Mouse (Mus musculus): ENCODE data around the gene Zfp691. TPM values are rescaled to one million over a fixed set of nuclear protein-coding genes. Genes with fewer than 3 reads are reported as not detected.

The Zfp691 gene
- polyA plus RNA-seq, 1 experiment from 2014 or later: 8.5 TPM

DNA sequence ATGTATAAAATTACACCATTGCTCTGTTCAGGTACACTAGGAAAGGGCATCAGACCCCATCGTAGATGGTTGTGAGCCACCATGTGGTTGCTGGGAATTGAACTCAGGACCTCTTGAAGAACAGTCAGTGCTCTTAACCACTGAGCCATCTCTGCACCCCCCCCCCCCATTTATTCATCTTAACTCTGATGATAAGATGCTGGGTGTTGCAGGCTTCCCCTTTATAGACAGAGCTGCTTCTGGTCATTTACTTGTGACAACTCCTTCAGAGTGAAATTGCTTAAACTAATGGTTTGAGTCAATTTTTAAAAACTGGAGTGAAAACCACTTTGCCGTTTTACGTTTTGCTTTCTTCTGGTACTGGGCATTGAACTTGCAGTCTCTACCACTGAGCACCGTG is 18.8 kb upstream of the Zfp691 start:
- ATAC-seq (ENCODE audit: insufficient number of reproducible peaks, insufficient read depth, low FRiP score, low read depth): no peak

DNA sequence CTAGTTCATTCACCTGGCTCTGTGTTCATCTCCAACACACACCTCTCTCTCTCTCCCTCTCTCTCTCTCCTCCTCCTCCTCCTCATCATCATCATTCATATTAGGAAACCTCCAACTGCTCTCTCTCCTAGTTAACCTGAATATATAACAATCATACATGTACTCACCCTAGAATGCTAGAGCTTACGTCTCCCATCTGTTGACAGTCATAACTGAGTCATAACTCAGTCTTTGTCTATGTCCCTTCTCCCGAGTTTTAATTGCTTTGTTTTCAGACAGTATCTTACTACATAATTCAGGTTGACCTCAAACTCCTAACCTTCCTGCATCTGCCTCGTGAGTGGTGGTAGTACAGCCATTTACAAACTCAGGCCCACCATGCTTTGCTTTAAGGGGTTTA is 17.3 kb upstream of the Zfp691 start:
- Histone ChIP-seq H3K27ac (ENCODE audit: low read length) (no peak overlapping the region), H3K9ac (replicated peaks; ENCODE audit: low read depth, low read length) (no peak overlapping the region), H3K4me1 (ENCODE audit: control insufficient read depth, insufficient read depth, low read length) (peaks cover 4% of the 10 kb centered on the region; the same call in 1 of the 2 replicates), H3K4me3 (ENCODE audit: low read depth, low read length) (no peak overlapping the region), H3K27me3 (ENCODE audit: control insufficient read depth, insufficient read depth, low read length) (no peaks in the 10 kb centered on the region), H3K4me2 (replicated peaks; ENCODE audit: low read depth, low read length) (no peak overlapping the region), H3K9me3 (ENCODE audit: control insufficient read depth, low read depth, low read length) (no peaks in the 10 kb centered on the region), H3K36me3 (ENCODE audit: control insufficient read depth, insufficient read depth, low read length) (no peaks in the 10 kb centered on the region)
- no peak for ATAC-seq (ENCODE audit: insufficient number of reproducible peaks, insufficient read depth, low FRiP score, low read depth)
- whole genome bisulfite sequencing: 60% methylated on average over 3 of the region's 3 CpGs

More for the DNA sequence above, 18.8 kb upstream of the Zfp691 start:
- Histone ChIP-seq H3K4me1 (ENCODE audit: control insufficient read depth, insufficient read depth, low read length) (peaks cover 6% of the 10 kb centered on the region; the same call in 1 of the 2 replicates), H3K4me2 (replicated peaks; ENCODE audit: low read depth, low read length) (no peak overlapping the region), H3K27ac (ENCODE audit: low read length) (no peak overlapping the region), H3K9me3 (ENCODE audit: control insufficient read depth, low read depth, low read length) (no peaks in the 10 kb centered on the region), H3K27me3 (ENCODE audit: control insufficient read depth, insufficient read depth, low read length) (no peaks in the 10 kb centered on the region), H3K36me3 (ENCODE audit: control insufficient read depth, insufficient read depth, low read length) (no peaks in the 10 kb centered on the region; the same call in 1 of the 2 replicates), H3K9ac (replicated peaks; ENCODE audit: low read depth, low read length) (no peak overlapping the region), H3K4me3 (ENCODE audit: low read depth, low read length) (no peak overlapping the region)
- 91% methylated on average over 4 of the region's 4 CpGs for WGBS

DNA sequence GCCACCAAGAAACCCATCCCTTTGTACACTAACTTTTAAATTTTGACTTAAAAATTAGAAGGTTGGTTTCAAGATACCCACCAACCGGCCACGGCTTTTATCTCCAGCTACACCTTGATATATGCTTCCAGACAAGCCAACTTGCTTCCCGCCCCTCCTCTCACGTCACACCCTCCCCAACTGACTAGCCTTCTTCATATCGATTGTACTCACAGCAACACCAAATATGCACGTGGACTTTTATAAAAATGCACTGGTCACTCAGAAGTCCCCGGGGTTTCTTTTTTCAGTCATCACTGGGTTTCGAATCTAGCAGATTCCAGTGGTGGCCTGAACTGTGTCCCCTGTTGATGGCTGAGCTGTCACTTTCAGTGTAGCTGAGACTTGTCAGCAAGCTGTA is 16.6 kb upstream of the Zfp691 start:
- no peak overlapping the region for H3K9ac ChIP-seq (replicated peaks; ENCODE audit: low read depth, low read length)
- WGBS: 76% methylated on average over 8 of the region's 8 CpGs
- no peak for ATAC-seq (ENCODE audit: insufficient number of reproducible peaks, insufficient read depth, low FRiP score, low read depth)
- no peaks in the 10 kb centered on the region for H3K9me3 ChIP-seq (ENCODE audit: control insufficient read depth, low read depth, low read length)
- H3K27ac ChIP-seq (ENCODE audit: low read length): no peak overlapping the region
- H3K27me3 ChIP-seq (ENCODE audit: control insufficient read depth, insufficient read depth, low read length): no peaks in the 10 kb centered on the region
- H3K4me3 ChIP-seq (ENCODE audit: low read depth, low read length): no peak overlapping the region
- no peak overlapping the region for H3K4me2 ChIP-seq (replicated peaks; ENCODE audit: low read depth, low read length)
- no peaks in the 10 kb centered on the region for H3K4me1 ChIP-seq (ENCODE audit: control insufficient read depth, insufficient read depth, low read length)
- H3K36me3 ChIP-seq (ENCODE audit: control insufficient read depth, insufficient read depth, low read length): no peaks in the 10 kb centered on the region

DNA sequence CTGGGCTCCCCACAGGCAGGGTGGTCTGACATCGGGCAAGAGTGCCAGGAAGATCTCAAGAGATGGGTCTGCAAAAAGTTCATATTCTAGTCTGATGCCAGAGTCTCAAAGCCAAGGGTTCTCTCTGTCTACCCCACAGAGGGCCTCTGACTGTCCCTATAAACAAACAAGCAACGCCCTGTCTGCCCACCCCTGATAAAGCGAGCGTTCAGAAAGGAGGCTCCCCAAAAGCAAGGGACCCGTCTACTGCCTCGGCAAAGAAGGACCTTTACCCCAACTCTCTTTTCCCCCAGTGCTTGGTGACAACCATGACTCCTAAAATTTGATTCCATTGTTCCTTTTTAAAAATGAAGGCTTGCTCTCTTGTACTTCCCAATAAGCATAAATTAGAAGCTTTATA is 15.9 kb upstream of the Zfp691 start, which contains the start of gene Ermap:
Ermap (minus strand) TSS at position 148 of the 400 bp plus-strand sequence.
- 68% methylated on average over 6 of the region's 6 CpGs for WGBS
- ATAC-seq (ENCODE audit: insufficient number of reproducible peaks, insufficient read depth, low FRiP score, low read depth): peak; percentile 68; the same call in 1 of the 2 replicates
- H3K4me1 ChIP-seq (ENCODE audit: control insufficient read depth, insufficient read depth, low read length): no peaks in the 10 kb centered on the region
- H3K36me3 ChIP-seq (ENCODE audit: control insufficient read depth, insufficient read depth, low read length): no peaks in the 10 kb centered on the region
- H3K4me3 ChIP-seq (ENCODE audit: low read depth, low read length): no peak within 1 kb of the TSS
- no peaks in the 10 kb centered on the region for H3K27me3 ChIP-seq (ENCODE audit: control insufficient read depth, insufficient read depth, low read length)
- no peak within 1 kb of the TSS for H3K4me2 ChIP-seq (replicated peaks; ENCODE audit: low read depth, low read length)
- H3K9ac ChIP-seq (replicated peaks; ENCODE audit: low read depth, low read length): no peak within 1 kb of the TSS
- H3K9me3 ChIP-seq (ENCODE audit: control insufficient read depth, low read depth, low read length): no peaks in the 10 kb centered on the region
- H3K27ac ChIP-seq (ENCODE audit: low read length): no peak within 1 kb of the TSS

DNA sequence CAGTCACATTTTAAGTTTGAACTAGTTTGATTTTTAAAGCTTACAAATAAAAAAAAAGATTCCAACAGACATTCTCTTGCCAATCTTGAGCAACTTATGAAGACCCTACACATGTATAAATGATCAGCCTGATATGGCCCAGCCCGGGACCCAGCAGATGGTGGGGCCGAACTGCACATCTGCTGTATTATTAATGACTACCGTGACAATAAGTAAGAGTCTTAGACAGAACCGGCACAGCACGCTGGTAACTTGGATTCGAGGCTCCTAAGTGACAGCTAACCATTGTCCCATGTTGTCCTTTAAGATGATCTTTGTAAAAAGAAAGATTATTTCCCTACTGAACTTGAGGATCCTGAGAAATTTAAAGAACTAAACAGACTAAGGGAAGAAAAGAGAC is 15.4 kb upstream of the Zfp691 start:
- Histone ChIP-seq H3K4me1 (ENCODE audit: control insufficient read depth, insufficient read depth, low read length) (no peaks in the 10 kb centered on the region), H3K9me3 (ENCODE audit: control insufficient read depth, low read depth, low read length) (no peaks in the 10 kb centered on the region), H3K9ac (replicated peaks; ENCODE audit: low read depth, low read length) (no peak overlapping the region), H3K27ac (ENCODE audit: low read length) (no peak overlapping the region), H3K27me3 (ENCODE audit: control insufficient read depth, insufficient read depth, low read length) (no peaks in the 10 kb centered on the region), H3K36me3 (ENCODE audit: control insufficient read depth, insufficient read depth, low read length) (no peaks in the 10 kb centered on the region), H3K4me2 (replicated peaks; ENCODE audit: low read depth, low read length) (no peak overlapping the region), H3K4me3 (ENCODE audit: low read depth, low read length) (no peak overlapping the region)
- 69% methylated on average over 6 of the region's 6 CpGs for WGBS
- no peak for ATAC-seq (ENCODE audit: insufficient number of reproducible peaks, insufficient read depth, low FRiP score, low read depth)

DNA sequence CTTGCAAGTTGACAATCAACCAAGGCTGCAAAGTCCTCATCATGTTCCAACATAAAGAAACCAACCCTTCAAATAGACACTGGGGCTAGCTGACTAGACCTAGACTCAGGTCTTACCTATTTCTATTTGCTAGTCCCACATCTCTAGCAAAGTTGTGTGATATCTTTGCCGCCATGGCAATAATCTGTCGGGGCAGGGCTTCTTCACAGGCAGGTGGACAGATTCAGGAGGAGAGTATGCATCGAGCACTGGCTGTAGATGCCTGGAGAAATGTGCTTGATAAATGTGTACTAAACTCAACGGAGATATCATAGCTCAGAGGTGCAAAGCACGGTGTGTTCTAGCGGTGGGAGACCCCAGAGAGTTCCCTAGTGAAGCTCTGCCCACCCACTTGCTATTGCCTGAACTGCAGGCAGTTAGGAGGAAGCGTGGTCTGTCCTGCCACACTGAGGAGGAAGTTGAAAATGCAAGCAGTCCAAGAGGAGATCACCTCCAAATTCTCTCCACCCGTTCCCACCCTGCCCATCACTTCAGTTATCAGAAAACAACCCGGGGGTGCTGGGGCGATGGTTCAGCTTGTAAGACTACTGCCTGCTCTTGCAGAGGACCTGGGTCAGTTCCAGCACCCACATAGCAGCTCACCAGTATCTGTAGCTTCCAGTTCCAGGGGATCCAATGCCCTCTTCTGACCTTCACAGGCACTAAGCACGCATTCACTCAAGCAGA is 14.2 kb upstream of the Zfp691 start:
- no peaks in the 10 kb centered on the region for H3K4me1 ChIP-seq (ENCODE audit: control insufficient read depth, insufficient read depth, low read length)
- H3K4me3 ChIP-seq (ENCODE audit: low read depth, low read length): no peak overlapping the region
- peak; percentile 34; the same call in 1 of the 2 replicates for ATAC-seq (ENCODE audit: insufficient number of reproducible peaks, insufficient read depth, low FRiP score, low read depth)
- no peaks in the 10 kb centered on the region for H3K27me3 ChIP-seq (ENCODE audit: control insufficient read depth, insufficient read depth, low read length)
- no peaks in the 10 kb centered on the region for H3K36me3 ChIP-seq (ENCODE audit: control insufficient read depth, insufficient read depth, low read length)
- H3K9me3 ChIP-seq (ENCODE audit: control insufficient read depth, low read depth, low read length): no peaks in the 10 kb centered on the region
- 48% methylated on average over 11 of the region's 11 CpGs for WGBS
- H3K9ac ChIP-seq (replicated peaks; ENCODE audit: low read depth, low read length): no peak overlapping the region
- H3K4me2 ChIP-seq (replicated peaks; ENCODE audit: low read depth, low read length): no peak overlapping the region
- H3K27ac ChIP-seq (ENCODE audit: low read length): no peak overlapping the region

DNA sequence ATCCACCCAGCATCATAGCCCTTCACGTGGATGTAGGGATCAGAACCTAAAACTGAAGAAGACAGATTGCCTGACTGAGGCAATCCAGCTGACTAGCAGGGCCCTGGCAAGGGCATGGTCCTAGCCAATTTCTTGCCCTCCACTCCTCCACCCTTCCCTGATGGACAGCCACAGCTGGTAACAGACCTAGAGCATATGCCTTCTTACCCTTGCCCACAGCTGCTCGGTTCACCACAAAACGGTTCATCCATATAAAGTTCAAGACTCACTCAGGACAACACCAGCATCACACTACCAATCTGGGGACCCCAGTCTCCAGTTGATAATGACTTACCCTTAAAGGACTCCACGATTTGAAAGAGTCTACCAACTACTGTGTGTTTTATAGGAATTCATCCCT is 11.8 kb upstream of the Zfp691 start:
- 79% methylated on average over 4 of the region's 4 CpGs for WGBS
- no peak overlapping the region for H3K9ac ChIP-seq (replicated peaks; ENCODE audit: low read depth, low read length)
- ATAC-seq (ENCODE audit: insufficient number of reproducible peaks, insufficient read depth, low FRiP score, low read depth): no peak
- H3K4me3 ChIP-seq (ENCODE audit: low read depth, low read length): no peak overlapping the region
- no peaks in the 10 kb centered on the region for H3K36me3 ChIP-seq (ENCODE audit: control insufficient read depth, insufficient read depth, low read length)
- H3K4me2 ChIP-seq (replicated peaks; ENCODE audit: low read depth, low read length): no peak overlapping the region
- H3K27ac ChIP-seq (ENCODE audit: low read length): no peak overlapping the region
- H3K9me3 ChIP-seq (ENCODE audit: control insufficient read depth, low read depth, low read length): no peaks in the 10 kb centered on the region
- H3K4me1 ChIP-seq (ENCODE audit: control insufficient read depth, insufficient read depth, low read length): no peaks in the 10 kb centered on the region
- H3K27me3 ChIP-seq (ENCODE audit: control insufficient read depth, insufficient read depth, low read length): no peaks in the 10 kb centered on the region

DNA sequence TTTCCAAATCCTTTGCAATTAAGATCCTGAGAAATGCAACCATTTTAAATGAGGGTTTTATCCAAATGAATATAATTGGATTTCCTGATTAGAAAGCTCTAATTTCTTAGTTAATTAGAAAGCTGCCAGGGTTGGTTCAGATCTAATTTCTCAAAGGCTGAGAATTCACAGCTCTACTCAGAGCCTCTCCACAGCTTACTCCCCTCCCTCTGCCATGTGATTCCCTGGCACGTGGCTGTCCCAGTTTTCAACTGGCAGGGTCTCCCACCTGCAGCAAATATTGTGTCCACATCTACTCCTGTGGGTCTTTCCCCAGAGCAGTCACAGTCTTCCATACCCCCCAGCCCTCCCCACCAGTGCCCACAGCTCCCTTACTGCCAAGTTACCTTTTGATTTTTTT is 9.5 kb upstream of the Zfp691 start:
- H3K27ac ChIP-seq (ENCODE audit: low read length): no peak overlapping the region
- H3K36me3 ChIP-seq (ENCODE audit: control insufficient read depth, insufficient read depth, low read length): no peaks in the 10 kb centered on the region
- H3K4me1 ChIP-seq (ENCODE audit: control insufficient read depth, insufficient read depth, low read length): no peaks in the 10 kb centered on the region
- no peak overlapping the region for H3K4me2 ChIP-seq (replicated peaks; ENCODE audit: low read depth, low read length)
- H3K9me3 ChIP-seq (ENCODE audit: control insufficient read depth, low read depth, low read length): no peaks in the 10 kb centered on the region
- no peaks in the 10 kb centered on the region for H3K27me3 ChIP-seq (ENCODE audit: control insufficient read depth, insufficient read depth, low read length)
- no peak for ATAC-seq (ENCODE audit: insufficient number of reproducible peaks, insufficient read depth, low FRiP score, low read depth)
- no peak overlapping the region for H3K4me3 ChIP-seq (ENCODE audit: low read depth, low read length)
- WGBS: 52% methylated on average over 1 of the region's 1 CpGs
- no peak overlapping the region for H3K9ac ChIP-seq (replicated peaks; ENCODE audit: low read depth, low read length)

DNA sequence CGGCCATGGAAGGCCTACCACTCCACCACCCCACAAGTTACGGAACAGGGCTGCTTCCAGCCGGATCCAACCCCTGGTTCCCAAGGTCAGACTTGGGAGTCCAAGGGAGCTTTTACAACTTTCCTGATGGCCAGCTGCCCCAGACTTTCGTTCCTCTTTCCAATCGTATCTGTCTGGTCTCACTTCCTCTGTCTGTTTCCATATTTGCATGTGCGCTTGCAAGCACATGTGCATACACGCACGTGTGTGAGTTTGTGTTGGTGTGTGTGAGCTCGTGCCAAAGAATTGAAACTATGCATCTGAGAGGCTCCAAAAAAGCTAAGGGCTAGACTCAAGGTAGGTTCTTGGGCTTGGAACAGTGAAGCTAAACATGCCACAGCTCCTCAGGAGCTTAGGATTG is 7.5 kb upstream of the Zfp691 start:
- H3K4me3 ChIP-seq (ENCODE audit: low read depth, low read length): no peak overlapping the region
- 88% methylated on average over 9 of the region's 9 CpGs for WGBS
- H3K36me3 ChIP-seq (ENCODE audit: control insufficient read depth, insufficient read depth, low read length): no peaks in the 10 kb centered on the region
- H3K27ac ChIP-seq (ENCODE audit: low read length): no peak overlapping the region
- H3K27me3 ChIP-seq (ENCODE audit: control insufficient read depth, insufficient read depth, low read length): no peaks in the 10 kb centered on the region
- H3K4me1 ChIP-seq (ENCODE audit: control insufficient read depth, insufficient read depth, low read length): no peaks in the 10 kb centered on the region
- H3K4me2 ChIP-seq (replicated peaks; ENCODE audit: low read depth, low read length): no peak overlapping the region
- no peaks in the 10 kb centered on the region for H3K9me3 ChIP-seq (ENCODE audit: control insufficient read depth, low read depth, low read length)
- no peak for ATAC-seq (ENCODE audit: insufficient number of reproducible peaks, insufficient read depth, low FRiP score, low read depth)
- H3K9ac ChIP-seq (replicated peaks; ENCODE audit: low read depth, low read length): no peak overlapping the region

All from stomach, embryonic 14.5 days (tissue).